ENCODE assay signal across 8 mouse cellular contexts in the genomic region with DNA sequence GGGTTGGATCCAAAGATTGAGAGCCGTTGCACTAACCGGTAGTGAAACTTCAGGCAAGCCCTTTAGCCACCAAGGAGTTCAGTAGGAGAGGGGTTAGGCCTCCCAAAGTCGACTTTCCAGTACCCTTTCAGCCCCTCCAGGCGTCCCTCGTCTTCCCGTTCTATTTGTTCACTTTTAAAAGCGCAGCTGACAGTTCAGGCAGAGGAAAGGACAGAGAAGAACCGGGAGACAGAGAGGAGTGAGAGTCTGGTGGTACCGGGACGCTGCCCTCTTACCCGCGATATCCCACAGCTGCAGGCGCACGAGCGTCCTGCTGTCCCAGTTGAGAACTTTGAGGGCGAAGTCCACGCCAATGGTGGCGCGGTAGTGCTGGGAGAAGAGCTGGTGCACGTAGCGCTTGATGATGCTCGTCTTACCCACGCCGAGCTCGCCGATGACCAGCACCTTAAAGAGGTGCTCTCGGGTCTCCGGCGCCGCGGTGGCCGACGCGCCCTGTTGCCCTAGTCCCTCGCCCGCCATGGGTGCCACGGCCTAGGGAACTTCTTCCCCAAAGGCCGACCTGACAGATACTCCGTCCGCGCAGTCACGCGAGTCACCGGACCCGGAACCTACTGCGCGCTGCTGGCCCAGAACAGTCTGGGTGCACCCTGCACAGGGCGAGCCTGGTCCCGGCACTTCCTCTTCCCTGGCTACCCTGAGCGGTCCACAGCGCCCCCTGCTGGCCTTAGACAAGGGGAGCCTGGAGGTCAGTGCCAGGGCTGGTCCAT. TPM values are rescaled to one million over a fixed set of nuclear protein-coding genes. Genes with fewer than 3 reads are reported as not detected.
DNase-seq lines count a peak whose midpoint lies in the region; ATAC-seq and TF ChIP-seq lines count a peak whose summit lies in the region.

Gene Rab32 (minus strand): TSS at position 696 of the 767 bp plus-strand sequence.

- WGBS in heart, embryonic 10.5 days: under 1% methylated on average over 51 of the region's 51 CpGs
- WGBS in kidney, embryonic 14.5 days: under 1% methylated on average over 51 of the region's 51 CpGs
- WGBS in limb, embryonic 14.5 days: under 1% methylated on average over 43 of the region's 51 CpGs
- WGBS in midbrain, embryonic 16.5 days: under 1% methylated on average over 51 of the region's 51 CpGs
- under 1% methylated on average over 51 of the region's 51 CpGs for WGBS in spleen, adult 2 months

- peak within 1 kb of the TSS; percentile 95 for H3K4me2 ChIP-seq in kidney, embryonic 14.5 days (replicated peaks; ENCODE audit: low read depth, low read length)
- peak within 1 kb of the TSS; percentile 86 for H3K4me2 ChIP-seq in limb, embryonic 14.5 days (replicated peaks; ENCODE audit: low read depth, low read length, severe bottlenecking)
- H3K4me2 ChIP-seq in midbrain, embryonic 16.5 days (ENCODE audit: low read length): peak within 1 kb of the TSS; percentile 83

- no peaks in the 10 kb centered on the region for H3K4me1 ChIP-seq in heart, embryonic 10.5 days
- no peaks in the 10 kb centered on the region for H3K4me1 ChIP-seq in kidney, embryonic 14.5 days (ENCODE audit: control insufficient read depth, insufficient read depth, low read length)
- H3K4me1 ChIP-seq in limb, embryonic 14.5 days (ENCODE audit: control insufficient read depth, insufficient read depth, low read length): peaks cover 11% of the 10 kb centered on the region
- H3K4me1 ChIP-seq in midbrain, embryonic 16.5 days (ENCODE audit: control insufficient read depth, insufficient read depth, low read length): peaks cover 2% of the 10 kb centered on the region; the same call in 1 of the 2 replicates
- H3K4me1 ChIP-seq in spleen, adult 2 months (ENCODE audit: control insufficient read depth, insufficient read depth, insufficient read length): no peaks in the 10 kb centered on the region; the same call in 1 of the 2 replicates

- no peaks in the 10 kb centered on the region for H3K27me3 ChIP-seq in heart, embryonic 10.5 days (ENCODE audit: insufficient read depth, poor library complexity, severe bottlenecking)
- H3K27me3 ChIP-seq in kidney, embryonic 14.5 days (ENCODE audit: control insufficient read depth, insufficient read depth, low read length): no peaks in the 10 kb centered on the region
- no peaks in the 10 kb centered on the region for H3K27me3 ChIP-seq in limb, embryonic 14.5 days (ENCODE audit: control insufficient read depth, insufficient read depth, low read length)
- H3K27me3 ChIP-seq in midbrain, embryonic 16.5 days (ENCODE audit: control insufficient read depth, insufficient read depth, low read depth, low read length): no peaks in the 10 kb centered on the region
- no peaks in the 10 kb centered on the region for H3K27me3 ChIP-seq in spleen, adult 2 months (ENCODE audit: control insufficient read depth, insufficient read depth, low read length)

- peak within 1 kb of the TSS; percentile 72 for H3K4me3 ChIP-seq in heart, embryonic 10.5 days
- H3K4me3 ChIP-seq in kidney, embryonic 14.5 days (ENCODE audit: low read length): peak within 1 kb of the TSS; percentile 64
- H3K4me3 ChIP-seq in limb, embryonic 14.5 days (replicated peaks; ENCODE audit: low read length): peak within 1 kb of the TSS; percentile 69
- H3K4me3 ChIP-seq in midbrain, embryonic 16.5 days (ENCODE audit: low read depth, low read length): peak within 1 kb of the TSS; percentile 47
- peak within 1 kb of the TSS; percentile 78 for H3K4me3 ChIP-seq in spleen, adult 2 months (ENCODE audit: extremely low read depth, insufficient read depth, insufficient read length)

- peak; percentile 65 for ATAC-seq in erythroblast, adult 5-6 weeks (replicated peaks; ENCODE audit: low FRiP score, poor library complexity, severe bottlenecking)
- ATAC-seq in kidney, embryonic 14.5 days (ENCODE audit: low FRiP score, low TSS enrichment): peak; percentile 99
- peak; percentile 91 for ATAC-seq in limb, embryonic 14.5 days (ENCODE audit: low FRiP score, low read depth)
- peak; percentile 97 for ATAC-seq in midbrain, embryonic 16.5 days

- no peaks in the 10 kb centered on the region for H3K36me3 ChIP-seq in heart, embryonic 10.5 days
- no peaks in the 10 kb centered on the region for H3K36me3 ChIP-seq in kidney, embryonic 14.5 days (ENCODE audit: control insufficient read depth, insufficient read depth, low read length)
- H3K36me3 ChIP-seq in limb, embryonic 14.5 days (ENCODE audit: control insufficient read depth, insufficient read depth, low read length): no peaks in the 10 kb centered on the region
- no peaks in the 10 kb centered on the region for H3K36me3 ChIP-seq in midbrain, embryonic 16.5 days (ENCODE audit: control insufficient read depth, insufficient read depth, low read length)
- H3K36me3 ChIP-seq in spleen, adult 2 months (ENCODE audit: control insufficient read depth, insufficient read depth, low read length): no peaks in the 10 kb centered on the region

- peak within 1 kb of the TSS; percentile 58 for H3K9ac ChIP-seq in kidney, embryonic 14.5 days (ENCODE audit: low read depth, low read length)
- peak within 1 kb of the TSS; percentile 74 for H3K9ac ChIP-seq in limb, embryonic 14.5 days (ENCODE audit: low read depth, low read length, severe bottlenecking)
- peak within 1 kb of the TSS; percentile 47 for H3K9ac ChIP-seq in midbrain, embryonic 16.5 days (ENCODE audit: low read depth, low read length)

- peak; percentile 96 for DNase-seq in 3T3-L1 (ENCODE audit: low read depth, low spot score)
- DNase-seq in brain, adult 2 months (ENCODE audit: low read depth, low spot score): peak; percentile 92
- DNase-seq in heart, embryonic 10.5 days (ENCODE audit: low spot score): peak; percentile 93
- peak; percentile 79 for DNase-seq in limb, embryonic 14.5 days (ENCODE audit: low spot score)
- DNase-seq in spleen, adult 2 months (ENCODE audit: low read depth in 1 of 2, low spot score in 2 of 2): peak; percentile 44 to 86

- TF ChIP-seq CTCF in spleen, adult 2 months (IDR thresholded peaks at IDR 0.05; ENCODE audit: extremely low read depth, insufficient read depth, insufficient read length, insufficient replicate concordance): peak; percentile 94

- H3K9me3 ChIP-seq in heart, embryonic 10.5 days: no peaks in the 10 kb centered on the region
- no peaks in the 10 kb centered on the region for H3K9me3 ChIP-seq in kidney, embryonic 14.5 days (ENCODE audit: control insufficient read depth, low read length)
- H3K9me3 ChIP-seq in limb, embryonic 14.5 days (ENCODE audit: control insufficient read depth, low read length): no peaks in the 10 kb centered on the region
- no peaks in the 10 kb centered on the region for H3K9me3 ChIP-seq in midbrain, embryonic 16.5 days (replicated peaks; ENCODE audit: control insufficient read depth, low read length, poor library complexity, severe bottlenecking)

- no peak for TF ChIP-seq POLR2A in limb, embryonic 14.5 days (IDR thresholded peaks at IDR 0.05; ENCODE audit: borderline replicate concordance, extremely low read depth, insufficient read depth, insufficient read length)
- no peak for TF ChIP-seq POLR2A in spleen, adult 2 months (IDR thresholded peaks at IDR 0.05; ENCODE audit: low read depth, low read length)

- H3K27ac ChIP-seq in heart, embryonic 10.5 days: peak within 1 kb of the TSS; percentile 74
- H3K27ac ChIP-seq in kidney, embryonic 14.5 days (ENCODE audit: low read depth, low read length): peak within 1 kb of the TSS; percentile 47; the same call in 1 of the 2 replicates
- H3K27ac ChIP-seq in limb, embryonic 14.5 days (replicated peaks; ENCODE audit: low read depth, low read length): peak within 1 kb of the TSS; percentile 40
- H3K27ac ChIP-seq in midbrain, embryonic 16.5 days (ENCODE audit: low read length): no peak within 1 kb of the TSS
- peak within 1 kb of the TSS; percentile 79 for H3K27ac ChIP-seq in spleen, adult 2 months (ENCODE audit: insufficient read depth, low read length)

RNA-seq across cellular contexts. Expression of gene Rab32, which starts in this region (rescaled TPM):
- 24.0 and 35.1 TPM in 2 replicates for total RNA-seq in erythroblast, adult 5-6 weeks (2015; ENCODE audit: low replicate concordance)
- 11.6 and 17.6 TPM in 2 replicates for total RNA-seq in erythroblast, adult 5-6 weeks (2017; ENCODE audit: low replicate concordance)
- 13.7 and 22.0 TPM in 2 replicates for polyA plus RNA-seq in heart, embryonic 10.5 days (2016; fragmentation: Nextera tagmentation; extraction: Ambion mirVana)
- 13.5 and 15.7 TPM in 2 replicates for polyA plus RNA-seq in kidney, embryonic 14.5 days (2014; fragmentation: Nextera tagmentation; extraction: Ambion mirVana)
- 16.9 and 19.1 TPM in 2 replicates for polyA plus RNA-seq in limb, embryonic 14.5 days (2012; rRNA removed)
- polyA plus RNA-seq in limb, embryonic 14.5 days (2014; fragmentation: Nextera tagmentation; extraction: Ambion mirVana): 34.9 and 39.5 TPM in 2 replicates
- polyA plus RNA-seq in midbrain, embryonic 16.5 days (2015; fragmentation: Nextera tagmentation; extraction: Ambion mirVana): 3.3 and 3.9 TPM in 2 replicates
- polyA plus RNA-seq in spleen, adult 2 months (2012; rRNA removed): 14.6 and 16.1 TPM in 2 replicates
